Comparison of ENCODE assay signal across 19 mouse cellular contexts in genomic region chr9:119164743-119165142, GRCm38 (mm10). TPM values are rescaled to one million over a fixed set of nuclear protein-coding genes. Genes with fewer than 3 reads are reported as not detected.
DNase-seq lines count a peak whose midpoint lies in the region; ATAC-seq lines count a peak whose summit lies in the region.
"Had no signal": no experiment of that assay in that cellular context is flagged by ENCODE, and none has a peak within 500 bp of the region (broad histone marks: within the 10 kb centered on the region; RNA-seq: fewer than 3 reads in every experiment).

No protein-coding gene starts in this region.

- no peaks in the 10 kb centered on the region for H3K9me3 ChIP-seq in liver, embryonic 16.5 days (replicated peaks; ENCODE audit: control insufficient read depth, low read length)
- 0 out of 2 replicates have a peak, but pooled peaks cover 3% of the 10 kb centered on the region for H3K9me3 ChIP-seq in embryonic facial prominence, embryonic 10.5 days
- H3K9me3 ChIP-seq in forebrain, embryonic 13.5 days (replicated peaks) = no peaks in the 10 kb centered on the region
- H3K9me3 ChIP-seq: heart, embryonic 13.5 days; hindbrain, embryonic 10.5 days; midbrain, embryonic 13.5 days; stomach, embryonic 15.5 days had no signal

- H3K27ac ChIP-seq in liver, embryonic 16.5 days (ENCODE audit: low read length) = peak overlapping the region; percentile 79
- H3K27ac ChIP-seq in embryonic facial prominence, embryonic 10.5 days (replicated peaks) = no peak overlapping the region
- no peak overlapping the region for H3K27ac ChIP-seq in forebrain, embryonic 13.5 days
- H3K27ac ChIP-seq: heart, embryonic 13.5 days; hindbrain, embryonic 10.5 days; midbrain, embryonic 13.5 days; stomach, embryonic 15.5 days had no signal

- peak; percentile 22 to 29 for DNase-seq in lung, adult 18-20 months
- no peak for DNase-seq in lung, postnatal 4 days
- DNase-seq in NIH3T3 (ENCODE audit: low read depth) = peak; percentile 3
- peak; percentile 65 to 89 for DNase-seq in kidney, adult 8-10 months
- DNase-seq in embryonic facial prominence, embryonic 10.5 days (ENCODE audit: low spot score) = no peak
- DNase-seq: adrenal gland, postnatal 25 days; cerebellum, postnatal 10 days; gastrocnemius, postnatal 14 days; left cerebral cortex, postnatal 4 days; lung, postnatal 10 days; thymus, postnatal 36 days had no signal

- WGBS in liver, embryonic 16.5 days (ENCODE audit: insufficient replicate concordance) = 56% methylated on average over 7 of the region's 7 CpGs
- 80% methylated on average over 7 of the region's 7 CpGs for WGBS in embryonic facial prominence, embryonic 10.5 days
- WGBS in forebrain, embryonic 13.5 days = 86% methylated on average over 7 of the region's 7 CpGs

- ATAC-seq in liver, embryonic 16.5 days (ENCODE audit: low read depth) = peak; percentile 85
- ATAC-seq in forebrain, embryonic 13.5 days = no peak
- ATAC-seq: inflammation-experienced regulatory T-cells, adult 6 months; midbrain, embryonic 13.5 days had no signal

- no peaks in the 10 kb centered on the region for H3K27me3 ChIP-seq in liver, embryonic 16.5 days (ENCODE audit: control insufficient read depth, insufficient read depth, low read depth, low read length)
- H3K27me3 ChIP-seq in embryonic facial prominence, embryonic 10.5 days (replicated peaks; ENCODE audit: low read depth, poor library complexity, severe bottlenecking) = no peaks in the 10 kb centered on the region
- no peaks in the 10 kb centered on the region for H3K27me3 ChIP-seq in forebrain, embryonic 13.5 days
- H3K27me3 ChIP-seq: midbrain, embryonic 13.5 days; stomach, embryonic 15.5 days had no signal

- no peaks in the 10 kb centered on the region; the same call in 1 of the 2 replicates for H3K4me1 ChIP-seq in liver, embryonic 16.5 days (ENCODE audit: control insufficient read depth, low read depth, low read length)
- H3K4me1 ChIP-seq in embryonic facial prominence, embryonic 10.5 days = no peaks in the 10 kb centered on the region
- no peaks in the 10 kb centered on the region for H3K4me1 ChIP-seq in forebrain, embryonic 13.5 days
- H3K4me1 ChIP-seq: heart, embryonic 13.5 days; hindbrain, embryonic 10.5 days; midbrain, embryonic 13.5 days; stomach, embryonic 15.5 days had no signal

- H3K9ac ChIP-seq in liver, embryonic 16.5 days (ENCODE audit: low read depth, low read length) = no peak overlapping the region
- no peak overlapping the region for H3K9ac ChIP-seq in forebrain, embryonic 13.5 days
- H3K9ac ChIP-seq: heart, embryonic 13.5 days; midbrain, embryonic 13.5 days; stomach, embryonic 15.5 days had no signal

- no peak overlapping the region for H3K4me3 ChIP-seq in liver, embryonic 16.5 days (ENCODE audit: low read depth, low read length)
- no peak overlapping the region for H3K4me3 ChIP-seq in embryonic facial prominence, embryonic 10.5 days
- H3K4me3 ChIP-seq in forebrain, embryonic 13.5 days = no peak overlapping the region
- H3K4me3 ChIP-seq: erythroblast, embryonic 14.5 days; heart, embryonic 13.5 days; hindbrain, embryonic 10.5 days; midbrain, embryonic 13.5 days; stomach, embryonic 15.5 days had no signal

- H3K4me2 ChIP-seq in liver, embryonic 16.5 days (ENCODE audit: low read depth, low read length) = no peak overlapping the region
- H3K4me2 ChIP-seq in forebrain, embryonic 13.5 days = no peak overlapping the region
- H3K4me2 ChIP-seq: heart, embryonic 13.5 days; midbrain, embryonic 13.5 days; stomach, embryonic 15.5 days had no signal

- no peaks in the 10 kb centered on the region for H3K36me3 ChIP-seq in liver, embryonic 16.5 days (ENCODE audit: control insufficient read depth, insufficient read depth)
- no peaks in the 10 kb centered on the region for H3K36me3 ChIP-seq in embryonic facial prominence, embryonic 10.5 days (replicated peaks)
- H3K36me3 ChIP-seq in forebrain, embryonic 13.5 days (ENCODE audit: poor library complexity, severe bottlenecking) = no peaks in the 10 kb centered on the region
- H3K36me3 ChIP-seq: heart, embryonic 13.5 days; hindbrain, embryonic 10.5 days; midbrain, embryonic 13.5 days; stomach, embryonic 15.5 days had no signal

RNA-seq across cellular contexts. Expression of gene Gm47289, which starts 5.8 kb away (rescaled TPM):
- polyA plus RNA-seq in liver, embryonic 16.5 days (2015; fragmentation: Nextera tagmentation; extraction: Ambion mirVana) = 0.04 TPM in 1 of 2 replicates, not detected in the other
- polyA plus RNA-seq in embryonic facial prominence, embryonic 10.5 days (2016; fragmentation: Nextera tagmentation; extraction: Ambion mirVana) = not detected in 2 replicates
- not detected in 2 replicates for polyA plus RNA-seq in forebrain, embryonic 13.5 days (2015; fragmentation: Nextera tagmentation; extraction: Ambion mirVana)
- polyA plus RNA-seq: erythroblast, embryonic 14.5 days; hindbrain, embryonic 10.5 days; inflammation-experienced regulatory T-cells, adult 6 months; midbrain, embryonic 13.5 days; stomach, embryonic 15.5 days had no signal

RNA-seq across cellular contexts. Expression of gene Acaa1b, which starts 7.8 kb away (rescaled TPM):
- polyA plus RNA-seq in liver, embryonic 16.5 days (2015; fragmentation: Nextera tagmentation; extraction: Ambion mirVana) = 24.8 and 27.6 TPM in 2 replicates
- polyA plus RNA-seq in embryonic facial prominence, embryonic 10.5 days (2016; fragmentation: Nextera tagmentation; extraction: Ambion mirVana) = 1.5 and 1.6 TPM in 2 replicates
- 1.1 and 1.3 TPM in 2 replicates for polyA plus RNA-seq in forebrain, embryonic 13.5 days (2015; fragmentation: Nextera tagmentation; extraction: Ambion mirVana)
- polyA plus RNA-seq: inflammation-experienced regulatory T-cells, adult 6 months had no signal

RNA-seq across cellular contexts. Expression of gene Slc22a13, which starts 44.2 kb away (rescaled TPM):
- polyA plus RNA-seq in liver, embryonic 16.5 days (2015; fragmentation: Nextera tagmentation; extraction: Ambion mirVana) = 0.08 TPM in 1 of 2 replicates, not detected in the other
- polyA plus RNA-seq in embryonic facial prominence, embryonic 10.5 days (2016; fragmentation: Nextera tagmentation; extraction: Ambion mirVana) = not detected in 2 replicates
- not detected in 2 replicates for polyA plus RNA-seq in forebrain, embryonic 13.5 days (2015; fragmentation: Nextera tagmentation; extraction: Ambion mirVana)
- polyA plus RNA-seq: erythroblast, embryonic 14.5 days; heart, embryonic 13.5 days; hindbrain, embryonic 10.5 days; inflammation-experienced regulatory T-cells, adult 6 months; midbrain, embryonic 13.5 days; stomach, embryonic 15.5 days had no signal

Comparison
In these comparisons a context has a peak if more than half of its experiments do, and no peak if none do; other contexts are left out.
1. DNase-seq: peak in lung, adult 18-20 months (2 of 2), NIH3T3 (single experiment) and kidney, adult 8-10 months (2 of 2); none in lung, postnatal 4 days (0 of 2) and embryonic facial prominence, embryonic 10.5 days (single experiment).